Mouse (Mus musculus) thymus, postnatal 10 days (tissue): ENCODE measurements around the gene Ush2a.

ENCODE experiments used
- DNase-seq, 2 experiments: peaks; one replicate each; pipeline ENCODE4 v3.0.0; 2021; ENCODE audit warnings: low spot score in 2 of 2

Ush2a gene

DNA sequence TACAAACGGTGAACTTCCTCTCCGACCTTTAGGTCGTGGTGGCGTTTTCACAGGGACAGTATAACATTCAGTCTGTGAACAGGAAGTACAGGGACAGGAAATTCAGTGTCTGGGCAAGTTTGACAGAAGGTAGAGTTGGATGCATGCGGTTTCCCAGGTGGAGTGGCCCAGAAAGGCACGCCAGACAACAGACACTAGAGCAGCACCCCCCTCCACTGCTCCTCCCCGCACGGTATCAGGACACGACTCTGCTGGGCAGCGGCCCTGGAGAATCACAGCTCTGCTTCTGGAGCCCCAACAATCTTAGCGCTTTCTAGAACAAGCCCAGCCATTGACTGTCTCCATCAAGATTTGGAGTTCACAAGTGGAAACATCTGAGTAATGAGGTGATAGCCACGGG is 406.7 kb downstream of the Ush2a start:
- no peak for DNase-seq

DNA sequence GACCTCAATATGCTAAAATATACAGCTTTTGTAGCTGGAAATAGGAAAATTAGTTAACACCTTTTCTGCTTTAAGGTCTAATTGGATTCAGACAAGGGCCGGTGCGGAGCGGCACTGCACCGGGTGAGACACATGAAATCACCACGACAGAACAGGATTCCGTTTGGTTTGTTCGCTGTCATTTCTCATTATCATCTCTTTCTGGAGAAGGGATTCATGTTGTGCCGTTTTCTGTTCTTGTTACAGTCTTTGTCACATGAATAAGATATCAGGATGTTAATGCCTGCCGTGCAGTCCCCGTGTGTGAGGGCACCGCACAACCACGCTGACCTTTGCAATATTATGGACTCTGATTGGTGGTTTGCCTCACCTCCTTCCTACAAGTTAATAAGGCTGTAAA is 411.0 kb downstream of the Ush2a start:
- no peak for DNase-seq

DNA sequence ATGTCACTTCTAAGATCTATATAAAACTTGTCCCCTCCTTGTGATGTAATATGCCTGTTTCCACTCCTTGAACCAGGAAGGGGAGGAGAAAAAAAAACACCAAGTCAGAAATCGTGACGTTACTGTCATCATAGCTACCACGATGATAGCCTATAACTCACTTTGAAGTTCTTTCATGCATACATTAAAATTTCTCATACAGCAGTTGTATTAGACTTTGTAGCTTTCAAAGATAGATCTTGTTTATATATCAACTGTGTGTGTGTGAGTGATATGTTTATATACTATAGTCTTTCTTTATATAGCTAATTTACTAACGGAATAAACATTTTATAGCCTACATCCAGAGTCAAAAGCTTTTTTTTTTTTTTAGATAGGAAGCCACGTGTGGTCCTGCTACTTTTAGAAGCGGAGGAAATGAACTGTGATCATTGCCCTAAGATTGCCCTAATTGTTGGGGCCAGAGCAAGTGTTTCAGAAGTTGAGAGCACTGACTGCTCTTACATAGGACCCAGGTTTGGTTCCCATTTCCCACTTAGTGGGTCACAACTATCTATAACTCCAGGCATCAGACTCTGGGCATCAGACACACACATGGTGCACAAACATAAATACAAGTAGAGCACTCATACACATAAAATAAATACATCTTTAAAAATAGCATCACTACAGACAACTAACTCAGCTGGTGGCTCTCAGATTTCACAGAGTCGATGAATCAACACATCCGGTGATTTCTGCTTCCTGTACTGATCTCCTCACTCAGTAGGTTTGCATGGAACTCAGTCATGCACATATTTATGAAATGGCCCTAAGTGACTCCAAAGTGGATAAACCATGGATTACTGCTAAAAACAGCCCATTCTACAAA is 413.1 kb downstream of the Ush2a start:
- DNase-seq = no peak

DNA sequence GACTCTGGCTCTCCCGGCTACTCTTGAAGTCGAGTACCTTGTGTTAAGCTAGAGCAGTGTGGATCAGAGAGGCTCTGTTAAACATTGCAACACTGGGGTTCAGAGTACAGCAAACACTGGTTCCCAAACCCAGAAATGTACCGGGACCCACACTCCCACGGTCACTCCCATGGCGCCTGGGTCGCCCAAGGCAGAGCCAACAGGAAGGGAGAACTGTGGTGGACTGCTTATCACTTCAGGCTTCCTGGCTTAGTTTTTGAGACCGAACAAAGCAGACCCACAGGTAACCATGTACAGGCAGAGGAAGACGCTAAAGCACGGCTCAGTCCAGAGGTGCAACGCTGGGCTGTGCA is 413.7 kb downstream of the Ush2a start:
- DNase-seq = no peak

DNA sequence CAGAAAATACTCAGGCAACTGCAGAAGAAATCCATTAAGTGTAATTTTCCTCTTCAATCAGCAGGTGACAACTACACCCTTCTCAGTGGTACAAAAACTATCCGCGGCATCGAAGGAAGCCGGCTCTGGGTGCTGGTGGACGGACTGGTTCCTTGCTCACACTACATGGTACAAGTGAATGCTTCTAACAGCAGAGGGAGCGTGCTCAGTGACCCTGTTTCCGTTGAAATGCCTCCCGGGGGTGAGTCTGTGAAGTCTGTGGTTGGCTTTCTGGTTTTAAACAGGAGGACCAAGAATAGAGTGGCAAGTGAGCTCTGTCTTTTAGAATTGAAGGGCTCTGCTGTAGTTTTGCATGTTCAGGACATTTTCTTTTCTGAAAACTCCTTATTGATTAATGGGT is 416.4 kb downstream of the Ush2a start:
- no peak for DNase-seq

DNA sequence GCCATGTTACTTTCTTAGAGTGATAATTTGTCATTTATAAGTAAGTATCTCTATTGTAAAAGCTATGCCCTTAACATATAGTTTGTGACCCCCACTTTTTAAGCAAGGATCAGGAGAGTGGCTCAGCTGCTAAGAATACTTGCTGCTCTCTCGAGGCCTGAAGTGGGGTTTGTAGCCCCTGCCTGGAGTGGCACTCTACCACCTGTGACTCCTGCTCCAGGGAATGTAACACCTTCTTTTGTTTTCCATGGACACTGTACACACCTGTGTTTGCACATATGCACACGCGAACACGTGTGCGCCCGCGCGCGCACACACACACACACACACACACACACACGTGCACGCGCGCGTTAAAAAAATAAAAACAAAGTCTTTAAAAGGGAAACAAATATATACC is 424.5 kb downstream of the Ush2a start:
- DNase-seq = no peak

DNA sequence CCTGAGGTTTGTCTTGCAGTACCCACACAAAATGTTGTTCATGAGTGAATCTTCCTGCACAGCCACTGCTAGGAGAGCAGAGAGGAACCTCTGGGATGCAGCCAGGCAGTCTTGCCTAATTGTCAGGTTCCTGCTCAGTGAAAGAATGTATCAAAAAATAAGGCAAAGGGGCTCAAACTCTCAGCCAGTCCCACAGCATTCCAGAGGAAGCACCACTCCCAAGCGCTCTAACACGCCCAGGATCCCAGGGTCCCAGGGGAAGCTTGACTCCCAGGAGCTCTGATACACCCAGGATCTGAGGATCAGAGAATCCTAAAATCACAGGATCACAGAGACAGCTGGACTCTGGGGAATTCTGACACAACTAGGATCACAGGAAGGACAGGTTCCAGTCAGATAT is 434.5 kb downstream of the Ush2a start:
- no peak for DNase-seq

DNA sequence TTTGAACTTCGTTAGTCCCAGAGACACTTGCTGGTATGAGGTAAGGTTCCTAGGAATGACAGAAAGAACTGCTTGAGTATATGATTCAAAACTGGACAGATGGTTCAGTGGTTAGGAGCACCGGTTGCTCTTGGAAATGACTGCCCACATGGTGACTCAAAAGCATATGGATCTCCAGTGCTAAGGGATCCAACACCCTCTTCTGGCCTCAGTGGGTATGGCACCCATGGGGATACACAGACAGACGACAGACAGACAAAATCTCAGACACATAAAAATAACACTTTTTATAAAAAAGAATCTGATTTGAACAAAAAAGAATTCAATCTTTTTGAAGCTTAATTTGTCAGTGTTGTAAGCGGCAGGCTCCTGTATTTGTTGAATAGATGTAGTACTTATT is 446.4 kb downstream of the Ush2a start:
- no peak for DNase-seq

DNA sequence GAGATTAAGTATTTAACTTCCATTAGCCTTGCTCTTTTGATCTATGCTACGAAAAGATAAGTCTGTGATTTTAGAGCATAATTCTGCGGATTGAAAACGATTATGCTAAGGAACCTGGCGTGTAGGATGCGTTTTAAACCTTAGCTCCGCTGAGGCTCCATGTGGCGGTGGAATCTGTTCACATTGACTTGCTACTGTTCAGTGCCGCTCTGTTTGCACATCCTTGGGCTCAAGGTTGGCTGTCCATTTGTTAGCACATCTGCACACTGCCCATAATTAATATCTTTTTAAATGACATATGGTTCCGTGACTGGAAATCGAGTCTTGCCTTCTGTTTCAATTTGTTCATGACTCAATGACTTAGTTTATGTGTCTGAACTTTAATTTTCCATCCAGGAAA is 446.9 kb downstream of the Ush2a start:
- DNase-seq = no peak

DNA sequence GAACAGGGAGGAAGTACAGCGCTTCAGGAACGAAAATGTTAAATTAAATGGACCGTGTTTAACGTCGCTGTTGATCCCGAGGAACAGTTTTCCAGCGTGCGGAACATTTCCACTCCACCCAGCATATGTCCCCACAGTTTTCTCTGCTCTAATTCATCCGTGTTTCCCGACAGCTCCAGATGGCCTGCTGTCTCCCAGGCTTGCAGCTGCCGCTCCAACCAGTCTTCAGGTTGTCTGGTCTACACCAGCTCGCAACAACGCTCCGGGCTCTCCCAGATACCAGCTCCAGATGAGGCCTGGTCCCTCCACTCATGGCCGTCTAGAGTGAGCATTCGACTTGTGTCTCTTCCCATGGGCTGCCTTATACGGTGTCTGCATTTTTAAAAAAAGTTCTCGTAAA is 452.3 kb downstream of the Ush2a start:
- DNase-seq = no peak

DNA sequence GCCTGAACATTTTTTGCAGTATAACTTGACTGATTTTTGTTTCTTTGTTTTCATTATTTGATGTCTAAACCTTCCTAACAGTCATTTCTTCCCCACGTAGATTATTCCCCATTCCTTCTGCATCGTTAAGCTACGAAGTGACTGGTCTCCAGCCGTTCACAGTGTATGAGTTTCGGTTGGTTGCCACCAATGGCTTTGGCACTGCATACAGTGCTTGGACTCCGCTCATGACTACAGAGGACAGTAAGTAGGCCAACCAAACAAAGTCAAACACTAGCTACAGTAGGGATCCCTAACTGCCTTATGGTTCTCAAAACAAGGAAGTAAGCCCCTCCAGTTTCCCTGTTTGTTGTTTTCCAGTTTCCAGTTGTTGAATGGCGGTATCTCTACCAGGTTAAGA is 453.1 kb downstream of the Ush2a start:
- no peak for DNase-seq

DNA sequence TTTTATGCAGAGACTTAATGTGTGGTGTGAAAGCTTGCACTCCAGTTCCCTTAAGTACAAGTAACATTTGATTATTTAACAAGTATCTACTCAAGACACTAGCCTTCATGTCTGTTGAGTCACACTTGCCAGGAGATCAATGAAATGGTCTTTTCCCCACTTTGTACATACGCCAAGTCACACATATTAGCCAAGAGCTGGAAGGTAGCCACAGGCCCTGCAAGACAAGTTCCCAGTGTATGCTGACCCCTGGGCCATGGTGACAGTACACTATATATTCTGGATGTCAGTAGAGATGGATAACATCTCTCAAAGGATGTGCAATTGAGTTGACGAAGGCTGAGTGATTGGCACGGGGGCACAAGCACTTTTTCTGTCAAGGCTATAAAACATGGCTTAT is 455.1 kb downstream of the Ush2a start:
- DNase-seq = no peak

DNA sequence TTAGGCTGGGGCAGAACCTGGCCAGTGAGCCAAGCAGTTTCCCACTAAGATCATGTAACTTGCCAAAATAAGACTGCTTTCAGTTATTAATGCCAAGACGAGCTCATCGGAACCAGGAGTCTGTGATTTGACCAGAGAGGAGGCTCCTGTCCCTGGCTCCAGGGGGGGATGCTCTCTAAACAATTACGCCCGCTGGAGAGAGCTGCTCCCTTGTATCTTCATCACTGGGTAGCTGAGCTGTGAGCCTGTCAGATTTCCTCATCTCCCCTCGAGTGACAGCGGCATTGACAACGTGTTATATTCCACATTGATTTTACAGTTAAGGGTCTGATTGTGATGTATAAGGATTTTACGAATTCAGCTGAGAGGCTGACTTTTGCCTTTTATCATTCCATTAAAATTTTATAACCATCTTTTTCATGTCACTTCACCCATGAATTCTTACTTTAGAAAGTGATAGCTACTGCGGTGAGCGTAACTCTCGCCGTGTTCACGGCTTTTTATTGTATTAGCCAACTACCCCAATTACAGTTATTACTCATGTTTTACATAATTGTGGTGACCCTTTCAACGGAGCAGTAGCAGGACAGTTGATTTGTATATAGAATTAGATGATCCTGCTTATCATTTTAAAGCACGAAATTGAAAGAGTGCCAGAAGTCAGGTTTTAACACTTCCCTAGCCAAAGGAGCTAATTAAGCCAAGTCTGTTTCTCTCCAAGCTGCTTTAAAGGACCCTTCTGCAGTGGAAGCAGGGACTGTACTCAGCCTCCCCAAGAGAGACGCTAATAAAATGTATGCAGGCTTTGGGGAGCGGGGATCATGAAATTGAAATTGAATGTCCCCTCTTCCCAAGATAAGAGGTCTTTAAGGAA is 463.5 kb downstream of the Ush2a start:
- DNase-seq = no peak

DNA sequence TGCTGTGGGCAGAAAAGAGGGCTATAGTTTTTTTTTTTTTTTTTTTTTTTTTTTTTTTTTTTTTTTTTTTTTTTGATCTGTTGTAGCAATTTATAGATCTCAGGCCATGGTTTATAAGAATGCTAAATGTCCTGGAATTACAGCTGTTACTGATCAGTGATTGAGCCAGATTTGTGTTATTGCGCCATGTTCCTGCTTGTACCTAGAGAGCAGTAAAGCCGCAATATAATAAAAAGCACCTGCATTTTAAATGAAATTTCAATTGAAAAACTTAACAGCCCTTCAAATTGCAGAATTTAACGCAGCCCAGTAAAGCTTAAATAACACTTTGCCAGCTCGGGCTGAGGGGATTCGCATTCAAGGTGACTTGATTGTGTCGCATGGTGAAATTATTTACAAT is 465.1 kb downstream of the Ush2a start:
- DNase-seq = no peak

DNA sequence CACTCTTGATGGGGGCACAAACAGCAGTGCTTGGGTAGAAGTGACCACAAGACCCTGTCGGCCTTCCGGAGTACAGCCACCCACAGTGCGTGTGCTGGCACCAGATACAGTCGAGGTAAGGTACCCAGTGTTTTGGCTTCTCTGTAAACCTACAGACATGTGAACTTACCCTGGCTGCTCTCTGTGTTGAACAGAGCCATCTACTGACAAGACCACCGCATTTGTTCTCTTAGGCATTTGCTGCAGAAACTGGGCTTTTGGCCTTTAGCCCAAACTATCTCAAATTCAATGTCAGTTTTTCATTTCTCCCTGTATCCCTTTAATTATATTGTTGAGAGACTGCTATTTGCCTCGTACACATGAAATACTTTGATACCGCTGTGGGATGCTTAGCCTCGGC is 466.8 kb downstream of the Ush2a start:
- DNase-seq = no peak

DNA sequence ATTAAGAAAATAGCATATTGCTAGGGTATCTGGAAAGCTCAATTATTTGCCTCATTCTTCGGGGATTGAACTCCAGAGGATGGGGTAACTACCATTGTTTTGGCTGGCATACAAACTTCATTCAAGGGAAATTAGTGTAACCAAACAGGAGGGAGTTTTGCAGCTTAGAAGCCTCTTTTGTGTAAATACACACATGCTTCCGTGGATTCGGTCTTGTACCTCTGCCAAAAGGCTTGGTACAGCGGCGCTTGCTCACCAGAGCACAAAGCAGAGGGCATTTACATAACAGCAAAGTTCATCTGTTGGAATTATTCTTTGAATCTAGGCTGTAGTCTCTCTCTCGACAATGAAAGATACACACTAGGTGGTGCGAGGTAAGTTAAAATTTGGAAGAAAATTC is 467.4 kb downstream of the Ush2a start:
- no peak for DNase-seq

DNA sequence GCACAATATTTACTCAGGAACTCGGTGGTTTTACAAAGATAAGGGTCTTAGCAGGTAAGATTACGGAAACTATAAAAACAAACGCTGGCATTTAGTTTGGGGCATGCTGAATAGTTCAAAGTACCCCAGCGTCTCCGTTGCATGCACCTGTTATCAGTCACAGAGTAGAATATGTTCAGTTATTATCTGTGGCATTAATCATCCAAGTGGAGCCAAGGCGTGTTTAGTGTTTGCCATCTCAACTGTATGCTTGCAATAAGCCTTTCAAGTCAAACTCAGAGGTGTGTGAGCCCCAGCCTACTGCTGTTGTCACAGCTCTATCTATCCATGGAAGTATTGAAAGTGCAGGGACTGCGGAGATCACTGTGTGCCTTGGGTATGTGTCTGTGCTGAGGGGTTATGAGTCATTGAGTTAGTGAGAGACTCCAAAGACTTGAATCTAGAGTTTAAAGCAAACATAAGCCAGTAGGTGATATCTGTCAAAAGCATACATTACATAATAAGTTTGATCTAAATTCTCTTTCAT is 473.0 kb downstream of the Ush2a start:
- DNase-seq = no peak

DNA sequence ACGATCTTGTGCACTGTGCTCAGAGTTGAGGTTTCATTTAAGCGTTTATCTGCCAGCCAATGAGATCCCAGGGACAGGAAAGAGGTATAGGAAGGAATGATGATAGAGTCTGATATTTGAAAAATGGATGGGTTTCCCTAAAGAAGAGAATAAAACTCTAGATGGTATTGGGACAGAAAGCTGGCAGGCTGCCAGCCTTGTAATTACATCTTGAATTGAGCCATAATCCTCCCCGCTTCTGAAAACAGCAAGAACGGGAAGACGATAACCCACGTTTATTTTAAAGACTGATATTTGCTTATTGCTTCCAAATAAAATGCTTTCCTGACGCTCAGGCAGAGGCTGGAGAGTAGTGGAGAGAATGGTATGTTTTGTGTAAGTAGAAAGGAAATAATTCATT is 481.1 kb downstream of the Ush2a start:
- DNase-seq = no peak

DNA sequence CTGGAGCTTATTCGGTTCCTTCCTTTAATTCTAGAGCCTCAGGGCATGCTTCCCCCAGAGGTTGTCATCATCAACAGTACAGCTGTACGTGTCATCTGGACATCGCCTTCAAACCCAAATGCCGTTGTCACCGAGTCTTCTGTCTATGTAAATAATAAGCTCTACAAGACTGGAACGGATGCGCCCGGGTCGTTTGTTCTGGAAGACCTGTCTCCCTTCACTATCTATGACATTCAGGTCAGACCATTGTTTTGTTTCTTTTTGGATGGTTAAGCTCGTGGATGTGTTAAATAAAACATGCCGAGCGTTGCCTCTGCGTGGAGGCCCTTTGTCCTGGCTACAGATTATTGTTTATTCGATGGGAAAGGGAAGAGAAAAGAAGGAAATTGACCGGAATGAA is 493.2 kb downstream of the Ush2a start:
- no peak for DNase-seq

DNA sequence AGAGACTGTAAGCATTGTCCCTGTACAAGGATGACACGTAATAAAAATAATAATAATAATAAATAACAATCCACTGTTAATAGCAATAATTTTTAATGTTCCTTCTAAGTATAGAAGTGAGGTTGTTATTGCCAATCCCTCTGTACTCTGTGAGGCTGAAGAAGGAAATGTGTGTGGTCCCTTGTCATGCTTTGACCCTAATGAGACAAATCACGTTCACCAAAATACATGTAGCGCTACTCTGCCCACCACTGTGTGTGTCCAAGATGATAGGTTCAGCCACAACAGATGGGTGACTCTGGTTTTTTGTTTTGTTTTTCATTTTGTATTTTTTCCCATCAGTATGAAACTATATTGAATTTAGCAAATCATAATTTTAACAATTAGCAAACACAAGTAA is 498.7 kb downstream of the Ush2a start:
- DNase-seq = no peak

DNA sequence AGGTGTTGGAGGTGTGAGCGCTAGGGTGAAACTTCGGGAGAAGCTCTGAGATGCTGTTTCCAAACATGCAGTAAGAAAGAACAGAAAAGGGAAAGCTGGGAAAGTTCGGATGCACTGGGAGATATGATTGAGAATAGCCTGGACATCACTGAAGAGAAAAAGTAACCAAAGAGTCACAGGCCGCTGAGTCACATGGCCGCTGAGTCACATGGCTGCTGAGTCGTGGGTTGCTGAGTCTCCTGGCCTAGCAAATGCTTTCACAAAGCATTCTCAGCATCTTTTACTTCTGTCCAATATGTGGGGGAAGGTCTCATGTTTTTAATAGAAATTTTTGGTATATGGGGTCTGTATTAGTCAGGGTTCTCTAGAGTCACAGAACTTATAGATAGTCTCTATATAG is 500.6 kb downstream of the Ush2a start:
- DNase-seq = no peak

DNA sequence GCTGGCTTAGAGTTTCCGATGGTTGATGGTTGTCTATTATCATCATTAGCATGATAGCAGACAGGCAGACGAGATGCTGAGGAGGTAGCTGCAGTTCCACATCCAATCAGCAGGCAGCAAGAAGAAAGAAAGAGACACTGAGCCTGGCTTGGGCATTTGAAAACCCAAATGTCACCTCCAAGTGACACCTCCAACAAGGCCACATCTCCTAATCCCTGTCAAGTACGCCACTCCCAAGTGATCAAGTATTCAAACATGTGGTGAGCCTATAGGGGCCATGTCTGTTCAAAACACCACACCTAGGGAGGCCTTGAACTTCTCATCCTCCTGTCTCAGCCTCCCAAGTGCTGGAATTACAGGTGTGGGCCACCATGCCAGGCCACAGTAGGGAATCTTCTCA is 501.9 kb downstream of the Ush2a start:
- DNase-seq = no peak

DNA sequence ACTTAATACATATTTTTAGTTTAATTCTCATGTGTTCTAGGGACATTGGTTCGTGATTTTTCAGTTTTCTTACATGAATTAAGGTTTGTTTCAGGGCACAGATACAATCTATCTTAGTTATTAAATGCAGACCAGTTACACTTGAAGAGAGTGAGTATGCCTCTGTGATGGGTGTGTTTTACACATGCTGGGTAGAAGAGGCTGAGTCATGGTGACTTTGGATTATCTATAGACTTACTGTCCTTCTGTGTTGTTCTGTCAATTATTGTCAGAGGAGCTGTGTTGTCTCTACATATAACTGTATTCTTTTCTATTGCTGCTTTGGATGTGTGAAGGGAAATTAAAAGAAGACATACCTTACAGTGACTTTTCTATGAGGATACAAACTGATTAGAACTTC is 509.0 kb downstream of the Ush2a start:
- DNase-seq = no peak
